Mouse (Mus musculus): ENCODE measurements around the gene Trmo. TPM values are rescaled to one million over a fixed set of nuclear protein-coding genes. Genes with fewer than 3 reads are reported as not detected.
A peak's percentile ranks its signal among the peaks of the same experiment; 100 is the strongest.

The Trmo gene
- polyA plus RNA-seq, 1 experiment from 2014 or later = 8.6 TPM

DNA sequence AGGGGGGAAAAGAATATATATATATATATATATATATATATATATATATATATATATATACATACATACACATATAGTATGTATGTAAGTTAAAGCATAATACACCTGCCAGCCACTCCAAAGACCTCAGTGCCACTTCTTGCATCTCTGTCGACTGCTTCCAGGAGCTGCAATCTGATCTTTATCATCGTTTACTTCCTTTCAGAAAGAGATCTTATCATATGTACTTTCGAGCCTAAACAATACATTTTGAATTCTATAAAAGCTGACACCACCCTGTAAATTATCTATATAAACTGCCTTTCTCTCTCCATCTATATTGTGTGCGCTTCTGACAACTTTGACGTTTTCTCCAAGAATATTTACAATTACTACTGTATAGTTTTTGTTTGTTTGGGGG is 681 bp downstream of the Trmo start:
- H3K36me3 ChIP-seq (ENCODE audit: control insufficient read depth, insufficient read depth, low read length) = 0 out of 2 replicates have a peak, but pooled peaks cover 3% of the 10 kb centered on the region
- H3K27ac ChIP-seq (ENCODE audit: low read length) = peak overlapping the region; percentile 97
- H3K4me2 ChIP-seq (ENCODE audit: low read length) = peak overlapping the region; percentile 73
- peaks cover 10% of the 10 kb centered on the region for H3K4me1 ChIP-seq (ENCODE audit: control insufficient read depth, insufficient read depth, low read length)
- WGBS = 40% methylated on average over 5 of the region's 5 CpGs
- no peaks in the 10 kb centered on the region for H3K9me3 ChIP-seq (replicated peaks; ENCODE audit: control insufficient read depth, low read length, poor library complexity, severe bottlenecking)
- H3K4me3 ChIP-seq (ENCODE audit: low read depth, low read length) = peak overlapping the region; percentile 71
- no peaks in the 10 kb centered on the region for H3K27me3 ChIP-seq (ENCODE audit: control insufficient read depth, insufficient read depth, low read depth, low read length)
- peak overlapping the region; percentile 90 for H3K9ac ChIP-seq (ENCODE audit: low read depth, low read length)
- no peak for ATAC-seq

DNA sequence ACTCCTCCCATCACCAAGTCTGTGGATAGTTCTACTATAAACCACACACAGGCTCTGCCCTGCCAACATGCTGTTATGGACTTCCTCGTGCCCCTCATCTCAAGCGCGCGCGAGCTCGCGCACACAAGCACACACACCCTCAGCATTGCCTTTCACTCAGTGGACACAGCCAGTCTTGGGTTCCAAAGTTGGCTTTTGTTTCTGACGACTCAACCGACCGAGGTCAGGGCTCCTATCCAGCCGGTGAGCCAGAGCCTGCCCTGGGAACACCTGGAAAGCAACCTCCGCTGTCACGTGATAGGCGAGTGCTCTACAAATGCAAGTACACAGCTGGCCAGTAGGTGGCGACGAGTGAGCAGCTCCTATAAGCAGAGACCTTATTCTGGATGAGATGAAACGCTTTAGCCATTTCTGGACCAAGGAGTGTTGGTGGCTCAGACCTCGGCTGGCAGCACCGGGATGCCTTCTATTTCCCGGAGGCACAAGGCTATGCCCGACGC is 14.3 kb downstream of the Trmo start:
- Histone ChIP-seq H3K27ac (ENCODE audit: low read length) (no peak overlapping the region), H3K4me1 (ENCODE audit: control insufficient read depth, insufficient read depth, low read length) (0 out of 2 replicates have a peak, but pooled peaks cover 4% of the 10 kb centered on the region), H3K4me3 (ENCODE audit: low read depth, low read length) (peak overlapping the region; percentile 29), H3K4me2 (ENCODE audit: low read length) (peak overlapping the region; percentile 52), H3K36me3 (ENCODE audit: control insufficient read depth, insufficient read depth, low read length) (peaks cover 18% of the 10 kb centered on the region), H3K9ac (ENCODE audit: low read depth, low read length) (peak overlapping the region; percentile 32; the same call in 1 of the 2 replicates), H3K9me3 (replicated peaks; ENCODE audit: control insufficient read depth, low read length, poor library complexity, severe bottlenecking) (no peaks in the 10 kb centered on the region), H3K27me3 (ENCODE audit: control insufficient read depth, insufficient read depth, low read depth, low read length) (peaks cover 4% of the 10 kb centered on the region)
- 23% methylated on average over 22 of the region's 22 CpGs for WGBS
- ATAC-seq = peak; percentile 58

- H3K27ac ChIP-seq (ENCODE audit: low read length) = no peak overlapping the region
- H3K36me3 ChIP-seq (ENCODE audit: control insufficient read depth, insufficient read depth, low read length) = peaks cover 14% of the 10 kb centered on the region
- H3K4me2 ChIP-seq (ENCODE audit: low read length) = peak overlapping the region; percentile 52
- peaks cover 4% of the 10 kb centered on the region for H3K27me3 ChIP-seq (ENCODE audit: control insufficient read depth, insufficient read depth, low read depth, low read length)
- 0 out of 2 replicates have a peak, but pooled peaks cover 4% of the 10 kb centered on the region for H3K4me1 ChIP-seq (ENCODE audit: control insufficient read depth, insufficient read depth, low read length)
- 0 out of 2 replicates have a peak, but pooled peaks have one; percentile 8 for ATAC-seq
- 59% methylated on average over 6 of the region's 6 CpGs for WGBS
- H3K9ac ChIP-seq (ENCODE audit: low read depth, low read length) = no peak overlapping the region; the same call in 1 of the 2 replicates
- H3K9me3 ChIP-seq (replicated peaks; ENCODE audit: control insufficient read depth, low read length, poor library complexity, severe bottlenecking) = no peaks in the 10 kb centered on the region
- peak overlapping the region; percentile 29; the same call in 1 of the 2 replicates for H3K4me3 ChIP-seq (ENCODE audit: low read depth, low read length)
These were observed 14.8 kb downstream of the Trmo start for GRCm38 (mm10) chr4:46374455-46374854.

- 5% methylated on average over 19 of the region's 19 CpGs for WGBS
- Histone ChIP-seq H3K27me3 (ENCODE audit: control insufficient read depth, insufficient read depth, low read depth, low read length) (peaks cover 7% of the 10 kb centered on the region), H3K9me3 (replicated peaks; ENCODE audit: control insufficient read depth, low read length, poor library complexity, severe bottlenecking) (no peaks in the 10 kb centered on the region), H3K4me3 (ENCODE audit: low read depth, low read length) (peak overlapping the region; percentile 7; the same call in 1 of the 2 replicates), H3K9ac (ENCODE audit: low read depth, low read length) (peak overlapping the region; percentile 36; the same call in 1 of the 2 replicates), H3K36me3 (ENCODE audit: control insufficient read depth, insufficient read depth, low read length) (no peaks in the 10 kb centered on the region), H3K4me2 (ENCODE audit: low read length) (peak overlapping the region; percentile 42), H3K27ac (ENCODE audit: low read length) (no peak overlapping the region), H3K4me1 (ENCODE audit: control insufficient read depth, insufficient read depth, low read length) (peaks cover 4% of the 10 kb centered on the region; the same call in 1 of the 2 replicates)
- ATAC-seq = no peak
These were observed 18.2 kb downstream of the Trmo start for GRCm38 (mm10) chr4:46371030-46371429.

DNA sequence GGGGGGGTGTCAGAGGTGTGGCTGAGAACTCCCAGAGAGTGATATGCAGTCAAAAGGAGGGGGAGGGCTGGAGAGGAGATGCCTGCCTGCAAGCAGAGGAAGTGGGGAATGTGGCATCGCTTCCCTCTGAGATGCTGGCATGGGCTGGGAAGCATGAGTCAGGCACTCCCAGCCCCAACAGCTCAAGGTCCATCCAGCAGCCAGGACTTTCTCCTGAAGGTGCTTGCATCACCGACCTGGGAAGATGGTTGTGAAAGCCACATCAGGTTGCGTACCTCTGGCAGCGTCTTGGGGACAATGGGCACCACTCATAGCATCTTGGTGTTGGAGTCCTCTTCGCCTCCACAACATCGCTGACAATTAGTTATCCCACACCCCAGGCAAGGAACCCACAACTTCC is 18.8 kb downstream of the Trmo start:
- ATAC-seq = no peak
- 56% methylated on average over 6 of the region's 6 CpGs for WGBS
- Histone ChIP-seq H3K36me3 (ENCODE audit: control insufficient read depth, insufficient read depth, low read length) (no peaks in the 10 kb centered on the region), H3K4me2 (ENCODE audit: low read length) (no peak overlapping the region), H3K4me3 (ENCODE audit: low read depth, low read length) (no peak overlapping the region), H3K4me1 (ENCODE audit: control insufficient read depth, insufficient read depth, low read length) (peaks cover 4% of the 10 kb centered on the region; the same call in 1 of the 2 replicates), H3K9ac (ENCODE audit: low read depth, low read length) (no peak overlapping the region), H3K27ac (ENCODE audit: low read length) (no peak overlapping the region), H3K9me3 (replicated peaks; ENCODE audit: control insufficient read depth, low read length, poor library complexity, severe bottlenecking) (no peaks in the 10 kb centered on the region), H3K27me3 (ENCODE audit: control insufficient read depth, insufficient read depth, low read depth, low read length) (peaks cover 9% of the 10 kb centered on the region)

- H3K27me3 ChIP-seq (ENCODE audit: control insufficient read depth, insufficient read depth, low read depth, low read length) = peaks cover 11% of the 10 kb centered on the region
- H3K9ac ChIP-seq (ENCODE audit: low read depth, low read length) = no peak overlapping the region
- H3K4me2 ChIP-seq (ENCODE audit: low read length) = no peak overlapping the region
- H3K9me3 ChIP-seq (replicated peaks; ENCODE audit: control insufficient read depth, low read length, poor library complexity, severe bottlenecking) = no peaks in the 10 kb centered on the region
- WGBS = 66% methylated on average over 4 of the region's 4 CpGs
- H3K4me1 ChIP-seq (ENCODE audit: control insufficient read depth, insufficient read depth, low read length) = peaks cover 4% of the 10 kb centered on the region; the same call in 1 of the 2 replicates
- H3K36me3 ChIP-seq (ENCODE audit: control insufficient read depth, insufficient read depth, low read length) = no peaks in the 10 kb centered on the region
- no peak overlapping the region for H3K27ac ChIP-seq (ENCODE audit: low read length)
- no peak for ATAC-seq
- no peak overlapping the region for H3K4me3 ChIP-seq (ENCODE audit: low read depth, low read length)
These were observed 20.2 kb downstream of the Trmo start for GRCm38 (mm10) chr4:46369070-46369469.

GRCm38 (mm10) chr4:46367487-46367959 is 21.7 kb downstream of the Trmo start:
- Histone ChIP-seq H3K9ac (ENCODE audit: low read depth, low read length) (no peak overlapping the region), H3K27ac (ENCODE audit: low read length) (no peak overlapping the region), H3K27me3 (ENCODE audit: control insufficient read depth, insufficient read depth, low read depth, low read length) (peaks cover 11% of the 10 kb centered on the region), H3K4me1 (ENCODE audit: control insufficient read depth, insufficient read depth, low read length) (peaks cover 4% of the 10 kb centered on the region; the same call in 1 of the 2 replicates), H3K4me2 (ENCODE audit: low read length) (0 out of 2 replicates have a peak overlapping the region, but pooled peaks have one; percentile 4), H3K9me3 (replicated peaks; ENCODE audit: control insufficient read depth, low read length, poor library complexity, severe bottlenecking) (no peaks in the 10 kb centered on the region), H3K4me3 (ENCODE audit: low read depth, low read length) (no peak overlapping the region), H3K36me3 (ENCODE audit: control insufficient read depth, insufficient read depth, low read length) (no peaks in the 10 kb centered on the region)
- ATAC-seq = no peak
- WGBS = 9% methylated on average over 12 of the region's 12 CpGs

DNA sequence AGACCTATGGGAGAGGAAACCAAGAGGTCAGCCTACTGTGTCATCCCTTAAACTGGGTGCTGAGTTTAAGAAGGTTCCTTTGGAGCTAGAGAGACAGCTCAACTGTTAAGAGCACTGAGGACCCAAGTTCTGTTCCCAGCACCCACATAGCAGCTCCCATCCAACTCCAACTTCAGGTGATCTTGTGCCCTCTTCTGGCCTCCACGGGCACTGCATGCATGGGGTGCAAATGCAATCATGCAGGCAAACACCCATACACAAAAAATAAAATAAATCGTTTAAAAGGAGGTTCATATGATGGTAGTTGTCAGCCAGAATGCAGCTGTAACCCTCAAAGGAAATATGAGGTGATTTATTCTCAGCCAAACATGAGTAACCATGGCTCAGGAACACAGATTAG is 24.9 kb downstream of the Trmo start:
- Histone ChIP-seq H3K4me1 (ENCODE audit: control insufficient read depth, insufficient read depth, low read length) (no peaks in the 10 kb centered on the region; the same call in 1 of the 2 replicates), H3K27ac (ENCODE audit: low read length) (no peak overlapping the region), H3K9ac (ENCODE audit: low read depth, low read length) (no peak overlapping the region), H3K9me3 (replicated peaks; ENCODE audit: control insufficient read depth, low read length, poor library complexity, severe bottlenecking) (no peaks in the 10 kb centered on the region), H3K4me2 (ENCODE audit: low read length) (no peak overlapping the region), H3K36me3 (ENCODE audit: control insufficient read depth, insufficient read depth, low read length) (no peaks in the 10 kb centered on the region), H3K27me3 (ENCODE audit: control insufficient read depth, insufficient read depth, low read depth, low read length) (peaks cover 7% of the 10 kb centered on the region; the same call in 1 of the 2 replicates), H3K4me3 (ENCODE audit: low read depth, low read length) (no peak overlapping the region)
- ATAC-seq = no peak
- WGBS = 82% methylated on average over 2 of the region's 2 CpGs

DNA sequence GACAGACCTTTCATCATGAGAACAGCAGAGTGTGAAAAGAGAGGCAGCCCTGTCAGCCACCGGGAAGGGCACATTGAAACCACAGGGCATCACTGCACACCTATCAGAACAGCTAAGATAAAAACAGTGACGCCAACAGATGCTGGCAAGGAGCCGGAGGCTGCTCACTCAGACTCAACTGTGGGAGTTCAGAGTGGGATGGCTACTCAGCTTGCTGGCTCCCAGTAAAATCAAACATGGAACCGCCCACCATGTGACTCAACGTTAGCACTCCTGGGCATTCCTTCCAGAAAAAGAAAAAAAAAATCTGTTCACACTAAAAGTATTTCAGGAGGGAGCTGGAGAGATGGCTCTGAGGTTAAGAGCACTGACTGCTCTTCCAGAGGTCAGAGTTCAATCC is 28.0 kb downstream of the Trmo start:
- H3K27me3 ChIP-seq (ENCODE audit: control insufficient read depth, insufficient read depth, low read depth, low read length) = peaks cover 4% of the 10 kb centered on the region; the same call in 1 of the 2 replicates
- H3K4me1 ChIP-seq (ENCODE audit: control insufficient read depth, insufficient read depth, low read length) = no peaks in the 10 kb centered on the region
- no peaks in the 10 kb centered on the region for H3K9me3 ChIP-seq (replicated peaks; ENCODE audit: control insufficient read depth, low read length, poor library complexity, severe bottlenecking)
- no peak overlapping the region for H3K4me2 ChIP-seq (ENCODE audit: low read length)
- H3K36me3 ChIP-seq (ENCODE audit: control insufficient read depth, insufficient read depth, low read length) = no peaks in the 10 kb centered on the region
- no peak overlapping the region for H3K4me3 ChIP-seq (ENCODE audit: low read depth, low read length)
- no peak for ATAC-seq
- H3K27ac ChIP-seq (ENCODE audit: low read length) = no peak overlapping the region
- 84% methylated on average over 5 of the region's 5 CpGs for WGBS
- no peak overlapping the region for H3K9ac ChIP-seq (ENCODE audit: low read depth, low read length)
